Mouse (Mus musculus): Measurements from ENCODE around the gene Exoc7.

GRCm38 (mm10) chr11:116254627-116255026 is 52.4 kb downstream of the Exoc7 start:
- TF ChIP-seq POLR2A (IDR thresholded peaks at IDR 0.05; ENCODE audit: insufficient read depth, low read depth, low read length) (no peak), CTCF (IDR thresholded peaks at IDR 0.05; ENCODE audit: insufficient read depth, low read depth, low read length) (no peak)

All from olfactory bulb, adult 2 months (tissue).